Mouse (Mus musculus) CH12.LX (cell line): ENCODE data around the gene Pigu. TPM values are rescaled to one million over a fixed set of nuclear protein-coding genes. Genes with fewer than 3 reads are reported as not detected.

Experiments used
- DNase-seq: peaks from one replicate; pipeline ENCODE4 v3.0.0-alpha.2; 2013; ENCODE audit errors: extremely low read depth
- H3K27ac ChIP-seq: 2 replicates; pipeline ENCODE4 v1.5.1; 2012; ENCODE audit warnings: low read depth, mild to moderate bottlenecking, control low read depth, moderate library complexity; ENCODE audit not compliant: insufficient read depth
- H3K27me3 ChIP-seq: replicated peaks from 2 replicates; pipeline ENCODE3; 2012; ENCODE audit warnings: inconsistent platforms
- H3K36me3 ChIP-seq, 2 experiments: replicated peaks in 1 of 2; 2 replicates each; pipeline versions ENCODE3 to v1.6.1; 2012; ENCODE audit warnings: inconsistent platforms in 1 of 2, low read length in 1 of 2, mild to moderate bottlenecking in 1 of 2, mixed read lengths in 1 of 2, moderate library complexity in 1 of 2; ENCODE audit not compliant: control insufficient read depth in 1 of 2, insufficient read depth in 1 of 2
- H3K4me1 ChIP-seq, 2 experiments: 2 replicates each; pipeline ENCODE4 v1.6.1; 2012; ENCODE audit warnings: inconsistent platforms in 1 of 2, moderate library complexity in 1 of 2; ENCODE audit not compliant: insufficient read depth in 2 of 2, control insufficient read depth in 1 of 2
- H3K4me2 ChIP-seq: 2 replicates; pipeline ENCODE4 v1.6.1; 2012; ENCODE audit warnings: low read depth, mild to moderate bottlenecking, control low read depth; ENCODE audit not compliant: poor library complexity, insufficient read depth, severe bottlenecking
- H3K4me3 ChIP-seq, 3 experiments: fragments of 150-350 bp in 1 of 3; sonication (generic) in 1 of 3; replicated peaks in 1 of 3; 2 replicates each; pipeline versions ENCODE3 to v1.5.1; 2011 to 2012; ENCODE audit warnings: low read depth in 2 of 3, low read length in 2 of 3, mild to moderate bottlenecking in 2 of 3, moderate library complexity in 2 of 3, control low read depth in 1 of 3, improper control_type of control experiment in 1 of 3, inconsistent platforms in 1 of 3, mixed read lengths in 1 of 3; ENCODE audit not compliant: poor library complexity in 1 of 3
- H3K79me2 ChIP-seq: replicated peaks from 2 replicates; pipeline ENCODE4 v1.6.1; 2012; ENCODE audit warnings: mild to moderate bottlenecking, moderate library complexity; ENCODE audit not compliant: control insufficient read depth, poor library complexity, insufficient read depth, severe bottlenecking; ENCODE audit errors: extremely low read depth
- H3K9ac ChIP-seq: 2 replicates; pipeline ENCODE4 v1.6.1; 2012; ENCODE audit warnings: low read depth, mild to moderate bottlenecking, control low read depth, moderate library complexity; ENCODE audit not compliant: insufficient read depth
- H3K9me3 ChIP-seq: replicated peaks from 2 replicates; pipeline ENCODE3; 2012; ENCODE audit warnings: low read length, inconsistent platforms, mixed read lengths
- CHD1 ChIP-seq: IDR thresholded peaks from 2 replicates; pipeline ENCODE4 v1.6.1; 2012; ENCODE audit warnings: low read depth, low read length, improper control_type of control experiment, inconsistent platforms
- CHD2 ChIP-seq: IDR thresholded peaks from 2 replicates; pipeline ENCODE4 v1.6.1; 2011; ENCODE audit warnings: low read length, improper control_type of control experiment
- CTCF ChIP-seq, 2 experiments: IDR thresholded peaks in 1 of 2; conservative IDR thresholded peaks in 1 of 2; 2 replicates each; pipeline ENCODE4 v1.5.1; 2011 to 2012; ENCODE audit warnings: low read depth in 2 of 2, low read length in 2 of 2, improper control_type of control experiment in 1 of 2, inconsistent platforms in 1 of 2, mild to moderate bottlenecking in 1 of 2, moderate library complexity in 1 of 2
- HCFC1 ChIP-seq: IDR thresholded peaks from 2 replicates; pipeline ENCODE4 v1.6.1; 2012; ENCODE audit warnings: low read depth, mild to moderate bottlenecking, inconsistent platforms, low read length, improper control_type of control experiment
- IRF4 ChIP-seq: IDR thresholded peaks from 2 replicates; pipeline ENCODE4 v1.6.1; 2014; ENCODE audit warnings: low read depth, mild to moderate bottlenecking, inconsistent platforms, low read length, improper control_type of control experiment
- JUN ChIP-seq: IDR thresholded peaks from 2 replicates; pipeline ENCODE4 v1.6.1; 2011; ENCODE audit warnings: low read depth, mild to moderate bottlenecking, low read length, improper control_type of control experiment, moderate library complexity; ENCODE audit not compliant: insufficient read depth
- JUND ChIP-seq: conservative IDR thresholded peaks from 2 replicates; pipeline ENCODE4 v1.6.1; 2011; ENCODE audit warnings: low read depth, low read length, improper control_type of control experiment
- MAFK ChIP-seq: IDR thresholded peaks from 2 replicates; pipeline ENCODE4 v1.6.1; 2011; ENCODE audit warnings: low read length, improper control_type of control experiment; ENCODE audit not compliant: insufficient replicate concordance
- MAX ChIP-seq: IDR thresholded peaks from 2 replicates; pipeline ENCODE4 v1.6.1; 2011; ENCODE audit warnings: low read length, improper control_type of control experiment
- NRF1 ChIP-seq: IDR thresholded peaks from 2 replicates; pipeline ENCODE4 v1.6.1; 2014; ENCODE audit warnings: low read depth, mild to moderate bottlenecking, inconsistent platforms, low read length, improper control_type of control experiment, moderate library complexity
- SIN3A ChIP-seq: IDR thresholded peaks from 2 replicates; pipeline ENCODE4 v1.6.1; 2012; ENCODE audit warnings: low read length, improper control_type of control experiment, inconsistent platforms
- TBP ChIP-seq: conservative IDR thresholded peaks from 2 replicates; pipeline ENCODE4 v1.6.1; 2011; ENCODE audit warnings: low read depth, low read length, improper control_type of control experiment
- UBTF ChIP-seq: IDR thresholded peaks from 2 replicates; pipeline ENCODE4 v1.6.1; 2012; ENCODE audit warnings: low read depth, mild to moderate bottlenecking, inconsistent platforms, low read length, improper control_type of control experiment, moderate library complexity
- USF2 ChIP-seq: conservative IDR thresholded peaks from 2 replicates; pipeline ENCODE4 v1.6.1; 2011; ENCODE audit warnings: low read depth, low read length, improper control_type of control experiment
- ZKSCAN1 ChIP-seq: IDR thresholded peaks from 2 replicates; pipeline ENCODE4 v1.6.1; 2012; ENCODE audit warnings: low read depth, inconsistent platforms, low read length, improper control_type of control experiment, borderline replicate concordance
- ZMIZ1 ChIP-seq: IDR thresholded peaks from 2 replicates; pipeline ENCODE4 v1.6.1; 2012; ENCODE audit warnings: low read depth, mild to moderate bottlenecking, inconsistent platforms, low read length, improper control_type of control experiment
- dilution Hi-C: fragments of 300-500 bp; cut with MboI; formaldehyde crosslinking; loops from 2 replicates; pipeline ENCODE4 v1.14.3; 2020; ENCODE audit warnings: low sequenced_read_pairs; ENCODE audit not compliant: extremely low pct_unique_long_range_greater_than_20kb, extremely low pct_ligation_motif_present
- in situ Hi-C: fragments of 300-500 bp; cut with MboI; formaldehyde crosslinking; loops from 3 replicates; pipeline ENCODE4 v1.14.3; 2019; ENCODE audit warnings: low sequenced_read_pairs, low pct_ligation_motif_present, low pct_unique_long_range_greater_than_20kb, mixed read lengths
- polyA plus RNA-seq: library from polyadenylated mRNA; unstranded; fragments of >175 nt; gene quantifications from 2 replicates; pipeline ENCODE4 v1.2.1, GENCODE M21; 2012; ENCODE audit warnings: low read depth; ENCODE audit not compliant: insufficient read length
- total RNA-seq, 2 experiments: library from RNA; depleted of rRNA; stranded (reverse); fragments of 300-350 nt in 1 of 2; fragments of >200 nt in 1 of 2; gene quantifications; 2 replicates each; pipeline ENCODE4 v1.2.3; 2012 to 2014

Pigu gene
- total and polyA plus RNA-seq, 3 experiments = 29.0 to 57.3 (median 39.1) TPM

GRCm38 (mm10) chr2:155381643-155382331 is 24.6 kb upstream of the Pigu start (continued):
- TF ChIP-seq TBP (0 out of 2 replicates have a peak, but pooled peaks have one; percentile 49), MAFK (no peak), UBTF (no peak), ZMIZ1 (no peak), JUND (no peak), CHD2 (peak; percentile 12; the same call in 1 of the 2 replicates), NRF1 (no peak), ZKSCAN1 (no peak), USF2 (no peak), JUN (no peak), HCFC1 (peak; percentile 21; the same call in 1 of the 2 replicates), MAX (no peak; the same call in 1 of the 2 replicates), CTCF (conservative IDR thresholded peaks at IDR 0.05 in 1 of 2, IDR thresholded peaks at IDR 0.05 in 1 of 2; ENCODE audit: low read depth in 2 of 2, low read length in 2 of 2) (no peak), IRF4 (no peak)
- TF ChIP-seq, all 38 proteins: peak for 10

DNA sequence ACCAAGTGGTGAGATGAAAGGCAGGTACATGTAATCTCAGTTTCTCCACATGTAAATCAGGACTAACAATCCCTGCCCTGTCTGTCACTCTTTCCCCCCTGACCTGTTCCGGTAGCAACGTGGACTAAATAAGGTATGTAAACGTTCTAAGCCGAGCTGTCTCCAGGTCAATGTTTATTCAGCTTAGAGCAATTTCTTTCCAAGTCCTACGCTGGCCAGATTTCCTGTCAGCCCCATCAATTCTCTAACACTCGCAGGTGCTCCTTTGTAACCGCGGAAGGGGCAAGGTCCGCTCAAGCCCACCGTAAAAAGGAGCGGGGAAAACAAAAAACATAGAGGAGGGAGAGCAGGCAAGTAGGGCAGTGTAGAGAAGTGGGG is 23.8 kb upstream of the Pigu start:
- Histone ChIP-seq H3K9me3 (no peaks in the 10 kb centered on the region), H3K27me3 (peaks cover 27% of the 10 kb centered on the region), H3K4me1 (peaks cover 3 to 23% of the 10 kb centered on the region in 2 experiments; a peak in 3 of 4 replicates), H3K4me2 (peak overlapping the region; percentile 98), H3K9ac (peak overlapping the region; percentile 83; the same call in 1 of the 2 replicates), H3K27ac (no peak overlapping the region), H3K79me2 (no peaks in the 10 kb centered on the region), H3K36me3 (peaks cover 0 to 6% of the 10 kb centered on the region in 2 experiments), H3K4me3 (peak overlapping the region; percentile 0 to 91 (median 75))
- DNase-seq = no peak
- TF ChIP-seq NRF1 (no peak), SIN3A (0 out of 2 replicates have a peak, but pooled peaks have one; percentile 10), JUND (no peak), CHD1 (no peak), CTCF (conservative IDR thresholded peaks at IDR 0.05 in 1 of 2, IDR thresholded peaks at IDR 0.05 in 1 of 2; ENCODE audit: low read depth in 2 of 2, low read length in 2 of 2) (no peak)
- in situ Hi-C loops = loop anchor here (25.0 kb wide), 1 partner anchor 294 kb away; no protein-coding TSS in a partner anchor
- dilution Hi-C loops = no loop called here
